Mouse (Mus musculus): ENCODE data around the gene Zfr2. TPM values are rescaled to one million over a fixed set of nuclear protein-coding genes. Genes with fewer than 3 reads are reported as not detected.

Gene Zfr2
- polyA plus RNA-seq, 1 experiment from 2014 or later, result 19.7 TPM

GRCm38 (mm10) chr10:81279496-81279895, 46.5 kb downstream of the Zfr2 start:
- Histone ChIP-seq H3K27ac (no peak overlapping the region), H3K4me3 (replicated peaks) (no peak overlapping the region), H3K4me2 (replicated peaks) (no peak overlapping the region), H3K9ac (replicated peaks) (no peak overlapping the region), H3K27me3 (peaks cover 13% of the 10 kb centered on the region), H3K9me3 (no peaks in the 10 kb centered on the region), H3K4me1 (replicated peaks) (0 out of 2 replicates have a peak, but pooled peaks cover 2% of the 10 kb centered on the region), H3K36me3 (no peaks in the 10 kb centered on the region)
- 51% methylated on average over 10 of the region's 10 CpGs for WGBS
- ATAC-seq, result no peak

- 55% methylated on average over 6 of the region's 6 CpGs for WGBS
- H3K9ac ChIP-seq (replicated peaks), result no peak overlapping the region
These were observed 51.2 kb downstream of the Zfr2 start for GRCm38 (mm10) chr10:81284189-81284588.

GRCm38 (mm10) chr10:81284719-81285118, 51.8 kb downstream of the Zfr2 start:
- 15% methylated on average over 17 of the region's 17 CpGs for WGBS
- Histone ChIP-seq H3K9ac (replicated peaks) (no peak overlapping the region), H3K27me3 (peaks cover 30% of the 10 kb centered on the region), H3K9me3 (no peaks in the 10 kb centered on the region), H3K4me1 (replicated peaks) (peaks cover 15% of the 10 kb centered on the region; the same call in 1 of the 2 replicates), H3K4me3 (replicated peaks) (peak overlapping the region; percentile 49; the same call in 1 of the 2 replicates), H3K4me2 (replicated peaks) (peak overlapping the region; percentile 73; the same call in 1 of the 2 replicates), H3K27ac (no peak overlapping the region), H3K36me3 (no peaks in the 10 kb centered on the region)
- no peak for ATAC-seq

More at GRCm38 (mm10) chr10:81284189-81284588, 51.2 kb downstream of the Zfr2 start:
- peaks cover 15% of the 10 kb centered on the region; the same call in 1 of the 2 replicates for H3K4me1 ChIP-seq (replicated peaks)
- ATAC-seq, result no peak
- no peaks in the 10 kb centered on the region for H3K36me3 ChIP-seq
- H3K4me3 ChIP-seq (replicated peaks), result no peak overlapping the region
- H3K27me3 ChIP-seq, result peaks cover 27% of the 10 kb centered on the region
- no peak overlapping the region for H3K4me2 ChIP-seq (replicated peaks)
- no peaks in the 10 kb centered on the region for H3K9me3 ChIP-seq
- H3K27ac ChIP-seq, result no peak overlapping the region

GRCm38 (mm10) chr10:81285694-81286450, 52.9 kb downstream of the Zfr2 start:
- Histone ChIP-seq H3K9ac (replicated peaks) (peak overlapping the region; percentile 69), H3K36me3 (no peaks in the 10 kb centered on the region), H3K27me3 (peaks cover 42% of the 10 kb centered on the region), H3K4me3 (replicated peaks) (peak overlapping the region; percentile 49), H3K4me1 (replicated peaks) (peaks cover 21% of the 10 kb centered on the region), H3K27ac (no peak overlapping the region), H3K9me3 (no peaks in the 10 kb centered on the region), H3K4me2 (replicated peaks) (peak overlapping the region; percentile 73)
- WGBS, result 2% methylated on average over 50 of the region's 54 CpGs
- ATAC-seq, result peak; percentile 78

GRCm38 (mm10) chr10:81286586-81286985, 53.6 kb downstream of the Zfr2 start:
- Histone ChIP-seq H3K36me3 (no peaks in the 10 kb centered on the region), H3K9ac (replicated peaks) (no peak overlapping the region), H3K4me3 (replicated peaks) (no peak overlapping the region), H3K4me1 (replicated peaks) (peaks cover 25% of the 10 kb centered on the region), H3K4me2 (replicated peaks) (peak overlapping the region; percentile 73; the same call in 1 of the 2 replicates), H3K27me3 (peaks cover 49% of the 10 kb centered on the region), H3K27ac (no peak overlapping the region), H3K9me3 (no peaks in the 10 kb centered on the region)
- WGBS, result 54% methylated on average over 6 of the region's 6 CpGs
- ATAC-seq, result no peak

- ATAC-seq, result no peak
- Histone ChIP-seq H3K36me3 (no peaks in the 10 kb centered on the region), H3K9me3 (no peaks in the 10 kb centered on the region), H3K9ac (replicated peaks) (no peak overlapping the region), H3K27me3 (peaks cover 49% of the 10 kb centered on the region), H3K27ac (no peak overlapping the region), H3K4me2 (replicated peaks) (no peak overlapping the region), H3K4me3 (replicated peaks) (no peak overlapping the region), H3K4me1 (replicated peaks) (peaks cover 25% of the 10 kb centered on the region)
- 64% methylated on average over 8 of the region's 8 CpGs for WGBS
These were observed 54.7 kb downstream of the Zfr2 start for GRCm38 (mm10) chr10:81287513-81288157.

- no peak overlapping the region for H3K4me2 ChIP-seq (replicated peaks)
- no peak overlapping the region for H3K4me3 ChIP-seq (replicated peaks)
- H3K27ac ChIP-seq, result no peak overlapping the region
- 33% methylated on average over 6 of the region's 6 CpGs for WGBS
- no peaks in the 10 kb centered on the region for H3K9me3 ChIP-seq
- H3K9ac ChIP-seq (replicated peaks), result no peak overlapping the region
- ATAC-seq, result no peak
- H3K4me1 ChIP-seq (replicated peaks), result peaks cover 25% of the 10 kb centered on the region
- H3K36me3 ChIP-seq, result no peaks in the 10 kb centered on the region
- peaks cover 45% of the 10 kb centered on the region for H3K27me3 ChIP-seq
These were observed 55.6 kb downstream of the Zfr2 start for GRCm38 (mm10) chr10:81288601-81289000.

GRCm38 (mm10) chr10:81289278-81289677, 56.3 kb downstream of the Zfr2 start:
- Histone ChIP-seq H3K9ac (replicated peaks) (no peak overlapping the region), H3K9me3 (no peaks in the 10 kb centered on the region), H3K27ac (no peak overlapping the region), H3K4me2 (replicated peaks) (no peak overlapping the region), H3K27me3 (peaks cover 38% of the 10 kb centered on the region), H3K4me3 (replicated peaks) (no peak overlapping the region), H3K4me1 (replicated peaks) (peaks cover 30% of the 10 kb centered on the region), H3K36me3 (no peaks in the 10 kb centered on the region)
- WGBS, result 5% methylated on average over 7 of the region's 7 CpGs
- no peak for ATAC-seq

GRCm38 (mm10) chr10:81289811-81290210, 56.9 kb downstream of the Zfr2 start:
- 61% methylated on average over 14 of the region's 14 CpGs for WGBS

GRCm38 (mm10) chr10:81290698-81291460, 57.9 kb downstream of the Zfr2 start:
- ATAC-seq, result no peak

More at GRCm38 (mm10) chr10:81289811-81290210, 56.9 kb downstream of the Zfr2 start:
- Histone ChIP-seq H3K27me3 (peaks cover 33% of the 10 kb centered on the region), H3K36me3 (no peaks in the 10 kb centered on the region), H3K4me3 (replicated peaks) (no peak overlapping the region), H3K27ac (no peak overlapping the region), H3K9ac (replicated peaks) (no peak overlapping the region), H3K4me1 (replicated peaks) (peaks cover 34% of the 10 kb centered on the region), H3K9me3 (no peaks in the 10 kb centered on the region), H3K4me2 (replicated peaks) (no peak overlapping the region)
- no peak for ATAC-seq

GRCm38 (mm10) chr10:81291511-81292104, 58.7 kb downstream of the Zfr2 start, which contains the start of gene Tjp3:
Tjp3 (minus strand) TSS chr10:81291581.
- Histone ChIP-seq H3K27me3 (peaks cover 26% of the 10 kb centered on the region), H3K4me2 (replicated peaks) (0 out of 2 replicates have a peak within 1 kb of the TSS, but pooled peaks have one; percentile 93), H3K9me3 (no peaks in the 10 kb centered on the region), H3K36me3 (peaks cover 4% of the 10 kb centered on the region; the same call in 1 of the 2 replicates), H3K4me1 (replicated peaks) (peaks cover 41% of the 10 kb centered on the region), H3K27ac (no peak within 1 kb of the TSS), H3K4me3 (replicated peaks) (peak within 1 kb of the TSS; percentile 87), H3K9ac (replicated peaks) (0 out of 2 replicates have a peak within 1 kb of the TSS, but pooled peaks have one; percentile 39)
- 80% methylated on average over 9 of the region's 9 CpGs for WGBS
- ATAC-seq, result no peak

More at GRCm38 (mm10) chr10:81290698-81291460, 57.9 kb downstream of the Zfr2 start:
- peaks cover 37% of the 10 kb centered on the region for H3K4me1 ChIP-seq (replicated peaks)
- 0 out of 2 replicates have a peak overlapping the region, but pooled peaks have one; percentile 39 for H3K9ac ChIP-seq (replicated peaks)
- no peaks in the 10 kb centered on the region for H3K36me3 ChIP-seq
- WGBS, result 14% methylated on average over 24 of the region's 24 CpGs
- no peak overlapping the region for H3K4me3 ChIP-seq (replicated peaks)
- no peaks in the 10 kb centered on the region for H3K9me3 ChIP-seq
- H3K4me2 ChIP-seq (replicated peaks), result no peak overlapping the region
- H3K27ac ChIP-seq, result no peak overlapping the region
- H3K27me3 ChIP-seq, result peaks cover 26% of the 10 kb centered on the region

Measured in midbrain, embryonic 13.5 days (tissue).